Mouse (Mus musculus) thymus, adult 2 months (tissue): ENCODE data around the gene Cd96.

Source experiments
- CTCF ChIP-seq: fragments of 200-500 bp; IDR thresholded peaks from 2 replicates; pipeline ENCODE4 v1.5.1; 2012; ENCODE audit warnings: mild to moderate bottlenecking, control low read depth, low read length, moderate library complexity, borderline replicate concordance; ENCODE audit not compliant: control insufficient read depth, poor library complexity, insufficient read depth; ENCODE audit errors: extremely low read depth
- POLR2A ChIP-seq: fragments of 200-500 bp; IDR thresholded peaks from 2 replicates; pipeline ENCODE4 v1.6.1; 2012; ENCODE audit warnings: mild to moderate bottlenecking, low read length, control low read depth, moderate library complexity; ENCODE audit not compliant: control insufficient read depth, poor library complexity, insufficient read depth; ENCODE audit errors: extremely low read depth

DNA sequence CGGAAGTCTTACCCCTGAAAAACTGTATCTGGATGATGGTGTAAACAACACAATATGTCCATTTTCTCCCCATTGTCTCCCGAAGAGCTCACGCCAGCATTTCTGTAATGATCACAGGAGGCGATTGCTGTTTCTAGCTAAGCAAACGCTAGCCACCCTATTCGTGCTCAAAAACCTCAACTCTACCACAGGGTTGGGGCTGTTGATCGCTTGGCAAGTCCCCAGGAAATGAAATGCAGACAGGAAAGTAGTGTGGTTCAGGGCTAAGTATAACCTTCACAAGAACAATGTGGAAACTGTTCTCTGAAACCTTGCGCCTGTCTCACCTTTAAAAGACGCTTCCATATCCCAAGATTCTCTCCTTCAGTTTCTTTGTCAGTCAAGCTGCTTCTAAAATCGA, at the start of gene Cd96:
- TF ChIP-seq CTCF = no peak
- TF ChIP-seq POLR2A = no peak
